Comparison of ENCODE assay signal across 14 mouse cellular contexts in the genomic region with DNA sequence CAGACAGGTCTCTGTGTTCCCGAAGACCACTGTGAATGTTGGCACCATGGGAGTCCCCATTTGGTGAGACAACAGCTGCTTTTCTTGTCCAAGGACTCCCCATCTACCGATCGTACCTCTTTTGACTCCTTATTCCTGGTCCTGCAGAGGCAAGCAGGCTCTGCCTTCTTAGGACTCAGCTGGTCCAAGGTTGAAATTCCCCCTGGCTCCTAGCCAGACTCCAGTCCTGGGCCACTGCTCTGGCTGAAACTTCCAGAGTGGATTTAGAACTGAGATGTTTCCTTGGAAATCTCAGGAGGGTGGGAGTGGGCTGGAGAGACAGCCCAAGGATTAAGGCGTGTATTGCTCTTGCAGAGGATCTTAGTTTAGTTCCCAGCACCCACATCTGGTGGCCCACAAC. TPM values are rescaled to one million over a fixed set of nuclear protein-coding genes. Genes with fewer than 3 reads are reported as not detected.
"Had no signal": no experiment of that assay in that cellular context is flagged by ENCODE, and none has a peak within 500 bp of the region (broad histone marks: within the 10 kb centered on the region; RNA-seq: fewer than 3 reads in every experiment).

No protein-coding gene starts in this region.

- H3K4me3 ChIP-seq: intestine, embryonic 15.5 days; limb, embryonic 13.5 days; liver, embryonic 12.5 days; megakaryocyte, embryonic 14.5 days; midbrain, embryonic 15.5 days; neural tube, embryonic 12.5 days had no signal

- H3K36me3 ChIP-seq: intestine, embryonic 15.5 days; limb, embryonic 13.5 days; liver, embryonic 12.5 days; midbrain, embryonic 15.5 days; neural tube, embryonic 12.5 days had no signal

- H3K4me1 ChIP-seq: limb, embryonic 13.5 days; liver, embryonic 12.5 days; midbrain, embryonic 15.5 days; neural tube, embryonic 12.5 days had no signal

- H3K27ac ChIP-seq: intestine, embryonic 15.5 days; limb, embryonic 13.5 days; liver, embryonic 12.5 days; macrophage; midbrain, embryonic 15.5 days; neural tube, embryonic 12.5 days; stomach, postnatal 0 days had no signal

- H3K9ac ChIP-seq: intestine, embryonic 15.5 days; limb, embryonic 13.5 days; liver, embryonic 12.5 days; lung, embryonic 14.5 days; midbrain, embryonic 15.5 days; neural tube, embryonic 12.5 days had no signal

- H3K27me3 ChIP-seq: intestine, embryonic 15.5 days; limb, embryonic 13.5 days; liver, embryonic 12.5 days; midbrain, embryonic 15.5 days; neural tube, embryonic 12.5 days had no signal

- H3K9me3 ChIP-seq: intestine, embryonic 15.5 days; limb, embryonic 13.5 days; liver, embryonic 12.5 days; megakaryocyte, embryonic 14.5 days; midbrain, embryonic 15.5 days; neural tube, embryonic 12.5 days had no signal

- DNase-seq: left cerebral cortex, postnatal 4 days; lung, embryonic 14.5 days; lung, postnatal 10 days had no signal

- H3K4me2 ChIP-seq: intestine, embryonic 15.5 days; limb, embryonic 13.5 days; liver, embryonic 12.5 days; lung, embryonic 14.5 days; midbrain, embryonic 11.5 days; midbrain, embryonic 15.5 days; neural tube, embryonic 12.5 days had no signal

- ATAC-seq: intestine, embryonic 15.5 days; liver, embryonic 12.5 days; midbrain, embryonic 15.5 days had no signal

RNA-seq across cellular contexts. Expression of gene Atp6v0e2, which starts 39.9 kb away (rescaled TPM):
- total RNA-seq: monocyte, adult 5-6 weeks; neutrophil, adult 5-6 weeks had no signal
- polyA plus RNA-seq: macrophage had no signal

RNA-seq across cellular contexts. Expression of gene Sspo, which starts 49.5 kb away (rescaled TPM):
- total RNA-seq: neutrophil, adult 5-6 weeks had no signal
- polyA plus RNA-seq: macrophage had no signal
